Comparison of ENCODE assay signal across 30 mouse cellular contexts in genomic region chr2:18011226-18011625, GRCm38 (mm10). TPM values are rescaled to one million over a fixed set of nuclear protein-coding genes. Genes with fewer than 3 reads are reported as not detected.
"Had no signal": no experiment of that assay in that cellular context is flagged by ENCODE, and none has a peak within 500 bp of the region (broad histone marks: within the 10 kb centered on the region; RNA-seq: fewer than 3 reads in every experiment).

No protein-coding gene starts in this region.

- ATAC-seq: liver, embryonic 12.5 days had no signal

- H3K4me1 ChIP-seq: limb, embryonic 10.5 days; limb, embryonic 13.5 days; liver, embryonic 12.5 days; liver, embryonic 15.5 days; lung, embryonic 15.5 days; megakaryocyte, embryonic 14.5 days; midbrain, embryonic 10.5 days; neural tube, embryonic 12.5 days; neural tube, embryonic 15.5 days had no signal

- H3K27ac ChIP-seq: kidney, postnatal 0 days; layer of hippocampus, adult 2 months; limb, embryonic 10.5 days; limb, embryonic 13.5 days; liver, embryonic 12.5 days; liver, embryonic 15.5 days; lung, embryonic 15.5 days; midbrain, embryonic 10.5 days; neural tube, embryonic 12.5 days; neural tube, embryonic 15.5 days; stomach, postnatal 0 days had no signal

- H3K4me3 ChIP-seq: layer of hippocampus, adult 2 months; limb, embryonic 10.5 days; limb, embryonic 13.5 days; liver, embryonic 12.5 days; liver, embryonic 15.5 days; lung, embryonic 15.5 days; megakaryocyte, embryonic 14.5 days; midbrain, embryonic 10.5 days; neural tube, embryonic 12.5 days; neural tube, embryonic 15.5 days had no signal

- H3K4me2 ChIP-seq: limb, embryonic 13.5 days; liver, embryonic 12.5 days; liver, embryonic 15.5 days; lung, embryonic 15.5 days; neural tube, embryonic 12.5 days; neural tube, embryonic 15.5 days had no signal

- H3K36me3 ChIP-seq: limb, embryonic 10.5 days; limb, embryonic 13.5 days; liver, embryonic 12.5 days; liver, embryonic 15.5 days; lung, embryonic 15.5 days; midbrain, embryonic 10.5 days; neural tube, embryonic 12.5 days; neural tube, embryonic 15.5 days had no signal

- H3K9ac ChIP-seq: limb, embryonic 13.5 days; liver, embryonic 12.5 days; liver, embryonic 15.5 days; lung, embryonic 15.5 days; neural tube, embryonic 12.5 days; neural tube, embryonic 15.5 days had no signal

- H3K27me3 ChIP-seq: limb, embryonic 13.5 days; liver, embryonic 12.5 days; liver, embryonic 15.5 days; lung, embryonic 15.5 days; megakaryocyte, embryonic 14.5 days; neural tube, embryonic 12.5 days; neural tube, embryonic 15.5 days had no signal

- DNase-seq: kidney, postnatal 25 days; layer of hippocampus, adult 9-11 months; liver; lung, adult 18-20 months; lung, postnatal 10 days; lung, postnatal 36 days; midbrain, embryonic 14.5 days; retina, postnatal 1 day; right cerebral cortex, postnatal 4 days; thymus, adult 2 months; thymus, postnatal 14 days; thymus, postnatal 4 days had no signal

- H3K9me3 ChIP-seq: limb, embryonic 10.5 days; limb, embryonic 13.5 days; liver, embryonic 12.5 days; liver, embryonic 15.5 days; lung, embryonic 15.5 days; megakaryocyte, embryonic 14.5 days; midbrain, embryonic 10.5 days; neural tube, embryonic 12.5 days; neural tube, embryonic 15.5 days had no signal

RNA-seq across cellular contexts. Expression of gene H2al2a, which starts 14.5 kb away (rescaled TPM):
- total RNA-seq: layer of hippocampus, adult 2 months; layer of hippocampus, postnatal 25 days; left cerebral cortex, adult 18-20 months; left cerebral cortex, postnatal 25 days had no signal
- polyA plus RNA-seq: kidney, embryonic 14.5 days; kidney, postnatal 0 days; large intestine, adult 2 months; limb, embryonic 10.5 days; limb, embryonic 13.5 days; liver, embryonic 12.5 days; liver, embryonic 15.5 days; lung, embryonic 15.5 days; midbrain, embryonic 10.5 days; midbrain, embryonic 14.5 days; neural tube, embryonic 12.5 days; neural tube, embryonic 15.5 days; stomach, embryonic 14.5 days; stomach, postnatal 0 days; thymus, adult 2 months had no signal
